Mouse (Mus musculus): ENCODE measurements around the gene Rnase2a.
A peak's percentile ranks its signal among the peaks of the same experiment; 100 is the strongest.
"Not testable (repeated sequence)": the region's sequence is repeated elsewhere in the genome, so short reads cannot be mapped to it uniquely, and the experiment has no call there.

Rnase2a gene

GRCm38 (mm10) chr14:51256041-51256440 lies at the start of gene Rnase2a:
TSS of gene Rnase2a (minus strand) at chr14:51256112.
- DNase-seq (ENCODE audit: low spot score in 2 of 2): no peak

DNA sequence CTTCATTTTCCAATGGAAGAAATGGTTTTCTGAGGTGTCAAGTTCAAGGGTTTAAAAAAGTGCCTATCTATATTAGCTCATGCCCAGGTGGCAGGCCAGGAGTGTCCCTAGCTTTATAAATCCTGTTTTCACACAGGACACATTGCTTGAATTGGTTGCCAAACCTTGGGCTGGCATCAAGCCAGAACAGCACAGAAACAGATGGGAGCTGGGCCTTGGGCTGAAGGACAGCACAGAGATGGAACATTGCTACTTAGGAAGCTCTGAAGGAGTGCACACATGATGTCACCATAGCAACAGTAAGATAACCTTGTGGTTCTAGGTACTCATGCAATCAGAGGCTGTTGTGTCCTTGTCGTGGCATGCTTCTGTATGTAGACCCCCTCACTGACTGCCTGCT lies 35.6 kb upstream of the Rnase2a start:
- no peak for DNase-seq (ENCODE audit: low spot score in 2 of 2)

DNA sequence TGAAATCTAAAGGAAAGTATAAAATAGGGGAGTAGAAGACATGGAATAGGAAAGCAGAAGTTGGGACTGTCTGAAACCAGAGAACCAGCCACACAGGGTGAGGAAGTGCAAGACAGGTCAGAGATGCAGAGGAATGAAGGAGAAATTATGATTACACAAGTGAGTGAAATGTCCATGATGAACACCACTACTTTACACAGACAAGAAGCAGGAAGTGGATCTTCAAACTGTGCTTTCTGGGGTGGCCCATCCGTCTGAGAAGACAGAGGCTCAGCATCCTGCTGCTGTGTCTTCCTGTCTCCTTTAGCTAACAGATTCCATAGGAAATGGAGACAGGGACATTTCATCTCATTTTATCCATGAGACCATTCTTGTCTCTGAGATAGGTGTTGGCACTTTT lies 22.6 kb upstream of the Rnase2a start:
- not testable (repeated sequence) for DNase-seq (ENCODE audit: low spot score in 2 of 2)

GRCm38 (mm10) chr14:51268677-51269076 lies 12.8 kb upstream of the Rnase2a start:
- no peak for DNase-seq (ENCODE audit: low spot score in 2 of 2)

DNA sequence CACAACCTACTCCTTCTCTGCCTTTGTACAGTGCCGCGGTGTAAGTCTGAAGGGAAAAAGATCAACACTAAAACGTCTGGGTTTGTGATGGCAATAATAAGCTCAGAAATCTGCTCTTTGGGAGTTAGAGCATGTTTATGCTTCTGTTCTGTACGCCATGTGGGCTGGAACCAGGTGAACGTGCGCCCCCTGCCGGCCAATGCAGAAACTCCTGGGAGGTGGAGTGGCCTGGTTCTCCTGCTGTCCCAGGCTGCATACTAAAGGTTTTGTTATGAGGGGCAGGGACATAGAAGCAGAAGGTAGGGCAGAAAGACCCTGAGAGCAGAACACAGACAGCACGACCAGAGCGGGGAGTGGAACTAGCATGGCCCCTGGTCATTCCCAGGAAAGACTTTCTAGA lies 10.2 kb upstream of the Rnase2a start:
- DNase-seq (ENCODE audit: low spot score in 2 of 2): peak; percentile 31 to 41

DNA sequence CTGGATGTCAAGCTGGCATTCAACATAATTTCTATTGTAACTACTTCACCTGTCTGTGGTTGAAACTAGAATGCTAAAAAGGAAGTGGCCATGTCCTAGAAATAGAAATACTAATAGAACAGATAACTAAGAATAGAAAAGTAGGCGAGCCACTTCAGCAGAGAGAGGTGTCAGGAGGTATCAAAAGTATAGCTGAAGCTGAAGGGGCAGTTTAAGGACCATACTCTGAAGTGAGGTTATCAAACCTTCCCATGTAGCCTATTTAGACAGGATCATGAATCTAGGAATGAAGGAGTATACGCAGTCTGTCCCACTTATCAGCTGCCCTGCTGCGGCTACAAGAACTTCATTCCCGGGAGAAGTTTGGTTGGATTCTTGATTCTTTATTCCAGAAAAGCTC lies 9.8 kb upstream of the Rnase2a start:
- DNase-seq (ENCODE audit: low spot score in 2 of 2): no peak

DNA sequence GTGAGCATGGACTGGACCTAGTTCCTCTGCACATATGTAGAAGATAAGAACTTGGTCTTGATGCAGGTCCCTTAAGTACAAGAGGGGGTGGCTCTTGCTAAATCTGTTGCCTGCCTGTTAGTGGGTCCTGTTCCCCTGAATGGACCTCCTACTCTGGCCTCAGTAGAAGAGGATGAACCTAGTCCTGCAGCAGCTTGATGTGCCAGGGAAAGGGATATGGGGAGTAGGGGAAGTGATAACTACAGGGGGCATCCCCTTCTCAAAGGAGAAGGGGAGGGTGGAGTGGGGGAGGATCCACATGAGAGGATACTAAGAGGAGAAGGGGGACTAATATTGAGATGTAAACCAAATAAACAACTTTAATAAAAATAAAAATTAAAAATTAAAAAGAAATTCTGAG lies 6.5 kb upstream of the Rnase2a start:
- DNase-seq (ENCODE audit: low spot score in 2 of 2): no peak

DNA sequence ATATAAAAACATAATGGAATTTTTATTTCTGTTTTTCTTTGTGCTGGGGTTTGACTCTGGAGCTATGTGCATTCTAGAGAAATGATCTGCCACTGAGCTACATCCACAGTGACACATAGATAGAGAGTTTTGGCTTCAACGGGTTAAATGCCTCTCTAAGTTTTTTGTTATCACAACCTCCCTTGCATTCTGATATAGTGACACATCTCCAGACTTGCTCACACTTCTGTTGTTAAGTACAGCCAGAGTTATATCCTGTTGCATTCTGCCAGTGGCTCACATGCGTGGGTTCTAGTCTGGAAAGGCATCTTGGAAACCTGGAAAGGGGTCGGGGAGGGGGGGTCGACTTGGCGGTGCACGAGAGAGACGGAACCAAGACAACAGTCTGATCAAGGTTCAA lies 3.8 kb upstream of the Rnase2a start:
- DNase-seq (ENCODE audit: low spot score in 2 of 2): no peak

- no peak for DNase-seq (ENCODE audit: low spot score in 2 of 2)
Measured at GRCm38 (mm10) chr14:51253569-51253968, 2.3 kb downstream of the Rnase2a start.

DNA sequence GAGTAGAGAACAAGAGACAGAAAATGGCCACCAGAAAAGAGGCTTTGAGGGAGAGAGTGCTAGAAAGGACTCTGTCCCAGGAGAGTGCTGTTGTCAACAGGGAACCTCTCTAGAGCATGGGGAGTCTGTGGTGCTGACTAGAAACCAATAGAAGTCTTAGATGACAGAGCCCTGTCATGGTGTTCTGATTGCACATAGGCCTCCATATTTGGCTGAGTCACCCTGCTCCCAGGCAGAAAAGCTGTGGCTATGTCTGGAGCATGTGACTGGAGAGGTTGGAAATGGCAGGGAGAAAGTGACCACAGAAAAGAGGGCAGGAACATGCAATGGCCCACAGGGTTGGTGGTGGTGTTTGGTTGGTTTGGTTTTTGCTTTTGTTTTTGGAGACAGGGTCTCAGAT lies 3.7 kb downstream of the Rnase2a start:
- not testable (repeated sequence) for DNase-seq (ENCODE audit: low spot score in 2 of 2)

DNA sequence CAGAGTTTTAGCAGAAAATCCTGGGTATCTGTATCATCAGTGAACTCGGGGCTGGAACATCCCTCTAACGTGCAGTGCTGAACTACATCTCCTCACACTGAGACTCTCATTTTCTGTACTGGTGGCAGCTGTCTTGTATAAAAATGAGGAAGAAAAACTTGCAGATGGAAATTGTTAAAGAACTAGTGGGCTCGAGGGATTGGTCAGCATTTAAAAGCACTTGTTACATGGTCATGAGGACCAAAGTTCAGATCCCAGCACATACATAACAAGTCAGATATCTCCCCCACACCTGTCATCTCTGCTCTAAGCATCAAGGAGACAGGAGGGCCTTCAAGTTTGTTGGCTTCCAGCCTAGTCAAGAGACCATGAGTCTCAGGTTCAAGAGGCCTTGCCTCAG lies 5.6 kb downstream of the Rnase2a start:
- no peak for DNase-seq (ENCODE audit: low spot score in 2 of 2)

- no peak for DNase-seq (ENCODE audit: low spot score in 2 of 2)
Measured at GRCm38 (mm10) chr14:51247736-51248135, 8.2 kb downstream of the Rnase2a start.

DNA sequence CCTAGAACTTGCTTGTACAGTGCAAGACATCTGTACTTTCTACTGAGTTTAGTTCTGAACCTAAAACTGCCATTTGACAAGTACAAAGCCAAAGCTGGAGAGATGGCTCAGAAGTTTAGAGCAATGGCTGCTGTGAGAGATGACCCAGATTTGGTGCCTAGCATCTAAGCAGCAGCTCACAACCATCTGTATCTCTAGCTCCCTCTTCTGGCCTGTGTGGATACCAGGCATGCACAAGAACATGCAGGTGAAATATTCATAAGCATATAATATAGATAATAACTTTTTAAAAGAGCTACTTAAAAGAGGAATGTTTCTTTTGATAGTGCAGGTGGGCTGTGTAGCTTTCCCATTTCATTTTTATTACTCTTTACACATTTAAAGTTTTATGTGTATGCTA lies 15.0 kb downstream of the Rnase2a start:
- peak; percentile 9 to 21 for DNase-seq (ENCODE audit: low spot score in 2 of 2)

- not testable (repeated sequence) for DNase-seq (ENCODE audit: low spot score in 2 of 2)
Measured at GRCm38 (mm10) chr14:51237488-51237887, 18.4 kb downstream of the Rnase2a start.

- not testable (repeated sequence) for DNase-seq (ENCODE audit: low spot score in 2 of 2)
Measured at GRCm38 (mm10) chr14:51229657-51230056, 26.3 kb downstream of the Rnase2a start.

- DNase-seq (ENCODE audit: low spot score in 2 of 2): not testable (repeated sequence)
Measured at GRCm38 (mm10) chr14:51220075-51220474, 35.8 kb downstream of the Rnase2a start.
